Mouse (Mus musculus): ENCODE results near the gene Zbtb43. TPM values are rescaled to one million over a fixed set of nuclear protein-coding genes. Genes with fewer than 3 reads are reported as not detected.

The Zbtb43 gene
- polyA plus RNA-seq (2016; fragmentation: Nextera tagmentation; extraction: Ambion mirVana) = 18.4 and 18.7 TPM in 2 replicates

DNA sequence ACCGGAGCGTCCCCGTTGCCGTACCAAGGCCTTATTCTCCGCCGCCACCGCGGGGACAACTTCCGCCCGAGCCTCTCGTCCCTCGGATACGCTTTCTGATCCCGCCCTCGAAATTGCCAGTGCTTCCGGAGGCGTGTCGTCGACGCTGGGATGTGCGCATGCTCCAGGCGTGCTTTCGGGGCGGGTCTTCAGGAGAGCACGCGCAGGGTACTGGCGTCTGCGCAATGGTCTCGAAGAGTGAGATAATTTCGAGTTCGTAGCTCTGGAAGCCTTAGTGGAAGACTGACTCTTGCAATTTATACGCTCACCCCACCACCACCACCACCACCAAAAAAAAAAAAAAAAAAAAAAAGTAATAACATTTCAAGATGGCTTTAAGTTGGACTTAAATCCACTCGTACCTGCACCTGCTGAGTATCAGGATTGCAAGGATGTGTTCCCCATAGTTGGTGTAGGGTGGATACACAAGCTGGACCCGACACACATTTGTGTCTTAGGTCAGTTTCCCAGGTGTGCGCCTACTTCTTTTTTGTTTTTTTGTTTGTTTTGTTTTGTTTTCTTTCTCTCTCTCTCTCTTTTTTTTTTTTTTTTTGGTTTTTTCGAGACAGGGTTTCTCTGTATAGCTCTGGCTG lies at the start of gene Zbtb43:
Zbtb43 (minus strand) TSS at position 94 of the 632 bp plus-strand sequence.
- Histone ChIP-seq H3K36me3 (peaks cover 9% of the 10 kb centered on the region), H3K9me3 (no peaks in the 10 kb centered on the region), H3K4me2 (peak within 1 kb of the TSS; percentile 90), H3K4me3 (replicated peaks) (peak within 1 kb of the TSS; percentile 95), H3K9ac (replicated peaks) (peak within 1 kb of the TSS; percentile 85), H3K27ac (no peak within 1 kb of the TSS), H3K4me1 (replicated peaks) (peaks cover 18% of the 10 kb centered on the region), H3K27me3 (0 out of 2 replicates have a peak, but pooled peaks cover 5% of the 10 kb centered on the region)
- 5% methylated on average over 36 of the region's 36 CpGs for WGBS
- peak; percentile 89 for ATAC-seq (ENCODE audit: insufficient number of reproducible peaks, insufficient read depth, low FRiP score, low TSS enrichment, low read depth)

- H3K4me1 ChIP-seq (replicated peaks) = peaks cover 14% of the 10 kb centered on the region
- WGBS = 32% methylated on average over 19 of the region's 19 CpGs
- H3K36me3 ChIP-seq = no peaks in the 10 kb centered on the region
- no peak overlapping the region for H3K27ac ChIP-seq
- H3K4me2 ChIP-seq = peak overlapping the region; percentile 43
- no peak overlapping the region for H3K9ac ChIP-seq (replicated peaks)
- H3K9me3 ChIP-seq = 0 out of 2 replicates have a peak, but pooled peaks cover 8% of the 10 kb centered on the region
- peaks cover 15% of the 10 kb centered on the region; the same call in 1 of the 2 replicates for H3K27me3 ChIP-seq
- no peak for ATAC-seq (ENCODE audit: insufficient number of reproducible peaks, insufficient read depth, low FRiP score, low TSS enrichment, low read depth)
- H3K4me3 ChIP-seq (replicated peaks) = peak overlapping the region; percentile 9; the same call in 1 of the 2 replicates
These were observed 47.5 kb upstream of the Zbtb43 start for GRCm38 (mm10) chr2:33515856-33516255.

GRCm38 (mm10) chr2:33515431-33515830 lies 47.1 kb upstream of the Zbtb43 start:
- H3K4me1 ChIP-seq (replicated peaks) = peaks cover 14% of the 10 kb centered on the region
- no peak overlapping the region for H3K9ac ChIP-seq (replicated peaks)
- no peaks in the 10 kb centered on the region for H3K36me3 ChIP-seq
- WGBS = 63% methylated on average over 8 of the region's 8 CpGs
- ATAC-seq (ENCODE audit: insufficient number of reproducible peaks, insufficient read depth, low FRiP score, low TSS enrichment, low read depth) = no peak
- H3K27me3 ChIP-seq = peaks cover 15% of the 10 kb centered on the region; the same call in 1 of the 2 replicates
- peak overlapping the region; percentile 9; the same call in 1 of the 2 replicates for H3K4me3 ChIP-seq (replicated peaks)
- 0 out of 2 replicates have a peak, but pooled peaks cover 8% of the 10 kb centered on the region for H3K9me3 ChIP-seq
- H3K4me2 ChIP-seq = peak overlapping the region; percentile 43
- no peak overlapping the region for H3K27ac ChIP-seq

DNA sequence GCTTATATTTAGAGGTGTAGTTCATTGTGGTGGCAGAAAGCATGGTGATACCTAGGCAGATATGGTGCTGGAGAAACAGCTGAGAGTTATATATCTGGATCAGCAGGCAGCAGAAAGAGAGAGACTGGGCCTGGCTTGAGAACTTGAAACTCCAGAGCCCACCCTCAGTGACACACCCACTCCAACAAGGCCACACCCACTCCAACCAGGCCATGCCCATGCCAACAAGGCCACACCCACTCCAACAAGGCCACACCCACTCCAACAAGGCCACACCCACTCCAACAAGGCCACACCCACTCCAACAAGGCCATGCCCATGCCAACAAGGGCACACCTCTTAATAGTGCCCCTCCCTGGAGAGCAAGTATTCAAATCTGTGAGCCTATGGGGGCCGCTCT lies 42.4 kb upstream of the Zbtb43 start:
- no peak for ATAC-seq (ENCODE audit: insufficient number of reproducible peaks, insufficient read depth, low FRiP score, low TSS enrichment, low read depth)
- peaks cover 7% of the 10 kb centered on the region for H3K4me1 ChIP-seq (replicated peaks)
- H3K4me2 ChIP-seq = no peak overlapping the region
- WGBS = 95% methylated on average over 1 of the region's 1 CpGs
- no peaks in the 10 kb centered on the region for H3K27me3 ChIP-seq
- H3K36me3 ChIP-seq = no peaks in the 10 kb centered on the region
- no peak overlapping the region for H3K9ac ChIP-seq (replicated peaks)
- no peak overlapping the region for H3K27ac ChIP-seq
- no peak overlapping the region for H3K4me3 ChIP-seq (replicated peaks)
- H3K9me3 ChIP-seq = no peaks in the 10 kb centered on the region

DNA sequence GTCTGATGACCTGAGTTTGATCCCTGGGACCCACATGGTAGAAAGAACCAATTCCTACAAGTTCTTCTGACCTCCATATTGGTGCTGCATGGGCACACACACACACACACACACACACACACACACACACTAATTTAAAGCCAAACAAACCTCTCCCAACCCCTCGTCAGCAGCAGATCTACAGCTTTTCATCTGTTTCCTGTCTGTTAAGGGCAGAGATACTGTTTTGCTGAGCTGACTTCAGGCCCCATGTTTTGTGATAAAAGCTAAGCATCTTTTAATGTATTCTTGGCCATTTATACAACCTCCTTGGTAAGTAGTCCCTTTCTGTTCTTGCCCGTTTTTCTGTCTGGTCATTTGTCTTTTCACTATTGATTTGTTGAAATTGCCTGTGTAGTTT lies 34.2 kb upstream of the Zbtb43 start:
- no peak for ATAC-seq (ENCODE audit: insufficient number of reproducible peaks, insufficient read depth, low FRiP score, low TSS enrichment, low read depth)

GRCm38 (mm10) chr2:33498280-33498679 lies 29.9 kb upstream of the Zbtb43 start:
- H3K36me3 ChIP-seq = no peaks in the 10 kb centered on the region

More for the DNA sequence above, 34.2 kb upstream of the Zbtb43 start:
- no peaks in the 10 kb centered on the region for H3K36me3 ChIP-seq
- H3K9me3 ChIP-seq = peaks cover 12% of the 10 kb centered on the region
- 25% methylated on average over 2 of the region's 2 CpGs for WGBS
- H3K27ac ChIP-seq = no peak overlapping the region
- no peak overlapping the region for H3K4me3 ChIP-seq (replicated peaks)
- no peaks in the 10 kb centered on the region; the same call in 1 of the 2 replicates for H3K27me3 ChIP-seq
- H3K4me2 ChIP-seq = no peak overlapping the region
- H3K4me1 ChIP-seq (replicated peaks) = no peaks in the 10 kb centered on the region
- no peak overlapping the region for H3K9ac ChIP-seq (replicated peaks)

DNA sequence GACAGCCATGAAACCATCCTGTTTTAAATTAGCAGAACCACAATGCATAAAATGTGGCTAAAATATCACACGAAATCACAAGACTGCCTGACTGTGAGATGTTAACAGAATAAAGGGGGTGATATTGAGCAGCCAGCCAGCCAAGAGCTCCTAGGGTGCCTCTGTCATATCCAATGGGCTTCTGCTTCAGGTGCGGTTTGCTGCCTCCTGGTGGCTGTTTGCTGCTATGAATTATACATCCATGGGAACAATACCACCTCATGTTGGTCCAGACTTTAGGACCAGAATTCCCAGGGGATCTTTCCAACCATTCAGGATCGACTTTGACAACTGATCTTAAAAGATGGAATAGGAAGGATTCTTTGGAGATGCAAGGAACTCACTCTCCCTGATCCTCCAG lies 27.3 kb upstream of the Zbtb43 start:
- Histone ChIP-seq H3K4me2 (no peak overlapping the region), H3K4me1 (replicated peaks) (no peaks in the 10 kb centered on the region), H3K4me3 (replicated peaks) (no peak overlapping the region), H3K36me3 (no peaks in the 10 kb centered on the region), H3K27ac (no peak overlapping the region), H3K9me3 (peaks cover 21% of the 10 kb centered on the region), H3K9ac (replicated peaks) (no peak overlapping the region), H3K27me3 (no peaks in the 10 kb centered on the region)
- WGBS = 47% methylated on average over 3 of the region's 3 CpGs
- ATAC-seq (ENCODE audit: insufficient number of reproducible peaks, insufficient read depth, low FRiP score, low TSS enrichment, low read depth) = no peak

More at GRCm38 (mm10) chr2:33498280-33498679, 29.9 kb upstream of the Zbtb43 start:
- Histone ChIP-seq H3K9me3 (peaks cover 21% of the 10 kb centered on the region), H3K4me3 (replicated peaks) (no peak overlapping the region), H3K27me3 (no peaks in the 10 kb centered on the region), H3K27ac (no peak overlapping the region), H3K4me2 (no peak overlapping the region), H3K9ac (replicated peaks) (no peak overlapping the region), H3K4me1 (replicated peaks) (no peaks in the 10 kb centered on the region)
- ATAC-seq (ENCODE audit: insufficient number of reproducible peaks, insufficient read depth, low FRiP score, low TSS enrichment, low read depth) = no peak
- 74% methylated on average over 4 of the region's 4 CpGs for WGBS

GRCm38 (mm10) chr2:33492041-33492440 lies 23.7 kb upstream of the Zbtb43 start:
- H3K4me3 ChIP-seq (replicated peaks) = no peak overlapping the region
- no peaks in the 10 kb centered on the region for H3K36me3 ChIP-seq
- 93% methylated on average over 3 of the region's 3 CpGs for WGBS
- no peak overlapping the region for H3K27ac ChIP-seq
- no peak overlapping the region for H3K9ac ChIP-seq (replicated peaks)
- H3K4me1 ChIP-seq (replicated peaks) = peaks cover 11% of the 10 kb centered on the region
- H3K27me3 ChIP-seq = no peaks in the 10 kb centered on the region; the same call in 1 of the 2 replicates
- ATAC-seq (ENCODE audit: insufficient number of reproducible peaks, insufficient read depth, low FRiP score, low TSS enrichment, low read depth) = no peak
- H3K9me3 ChIP-seq = 0 out of 2 replicates have a peak, but pooled peaks cover 9% of the 10 kb centered on the region
- H3K4me2 ChIP-seq = no peak overlapping the region

GRCm38 (mm10) chr2:33489565-33489964 lies 21.2 kb upstream of the Zbtb43 start:
- no peak for ATAC-seq (ENCODE audit: insufficient number of reproducible peaks, insufficient read depth, low FRiP score, low TSS enrichment, low read depth)
- no peak overlapping the region for H3K9ac ChIP-seq (replicated peaks)
- H3K4me2 ChIP-seq = no peak overlapping the region
- peaks cover 11% of the 10 kb centered on the region for H3K4me1 ChIP-seq (replicated peaks)
- no peaks in the 10 kb centered on the region for H3K36me3 ChIP-seq
- 0 out of 2 replicates have a peak, but pooled peaks cover under 1% of the 10 kb centered on the region for H3K9me3 ChIP-seq
- peaks cover 9% of the 10 kb centered on the region; the same call in 1 of the 2 replicates for H3K27me3 ChIP-seq
- no peak overlapping the region for H3K27ac ChIP-seq
- H3K4me3 ChIP-seq (replicated peaks) = no peak overlapping the region
- 57% methylated on average over 10 of the region's 10 CpGs for WGBS

GRCm38 (mm10) chr2:33487332-33487731 lies 19.0 kb upstream of the Zbtb43 start:
- Histone ChIP-seq H3K9ac (replicated peaks) (peak overlapping the region; percentile 42; the same call in 1 of the 2 replicates), H3K4me1 (replicated peaks) (peaks cover 11% of the 10 kb centered on the region), H3K4me3 (replicated peaks) (no peak overlapping the region), H3K27me3 (peaks cover 9% of the 10 kb centered on the region; the same call in 1 of the 2 replicates), H3K9me3 (no peaks in the 10 kb centered on the region), H3K4me2 (no peak overlapping the region), H3K27ac (peak overlapping the region; percentile 62; the same call in 1 of the 2 replicates), H3K36me3 (no peaks in the 10 kb centered on the region)
- ATAC-seq (ENCODE audit: insufficient number of reproducible peaks, insufficient read depth, low FRiP score, low TSS enrichment, low read depth) = no peak
- 63% methylated on average over 8 of the region's 8 CpGs for WGBS

DNA sequence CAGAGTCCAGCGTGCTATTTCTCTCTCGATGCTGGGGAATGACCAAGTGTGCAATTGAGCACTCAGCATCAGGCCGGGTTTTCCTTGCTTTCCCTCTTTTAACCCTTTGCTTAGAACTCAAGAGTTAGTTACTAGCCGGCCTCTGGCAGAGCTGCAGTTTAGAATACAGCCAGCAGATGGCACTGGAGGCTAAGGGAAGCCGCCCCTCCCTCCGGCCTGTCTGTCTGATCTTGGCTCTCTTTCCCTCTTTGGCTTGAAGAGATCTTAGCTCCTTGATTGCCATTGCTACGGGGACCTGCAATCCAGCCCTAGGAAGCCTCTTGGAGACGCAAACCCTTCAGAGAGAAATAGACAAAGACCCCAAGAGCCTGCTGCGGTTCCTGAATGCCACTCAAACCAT lies 18.5 kb upstream of the Zbtb43 start:
- Histone ChIP-seq H3K4me3 (replicated peaks) (no peak overlapping the region), H3K4me2 (no peak overlapping the region), H3K36me3 (no peaks in the 10 kb centered on the region), H3K9ac (replicated peaks) (peak overlapping the region; percentile 42; the same call in 1 of the 2 replicates), H3K27me3 (peaks cover 9% of the 10 kb centered on the region; the same call in 1 of the 2 replicates), H3K4me1 (replicated peaks) (peaks cover 11% of the 10 kb centered on the region), H3K9me3 (no peaks in the 10 kb centered on the region), H3K27ac (0 out of 2 replicates have a peak overlapping the region, but pooled peaks have one; percentile 41)
- 6% methylated on average over 9 of the region's 9 CpGs for WGBS
- no peak for ATAC-seq (ENCODE audit: insufficient number of reproducible peaks, insufficient read depth, low FRiP score, low TSS enrichment, low read depth)
